Mouse (Mus musculus) hindbrain, embryonic 11.5 days (tissue): ENCODE results near the gene Krtap4-7. TPM values are rescaled to one million over a fixed set of nuclear protein-coding genes. Genes with fewer than 3 reads are reported as not detected.
"Not testable (repeated sequence)": the region's sequence is repeated elsewhere in the genome, so short reads cannot be mapped to it uniquely, and the experiment has no call there.

Experiments
- ATAC-seq: fragments of 200-750 bp; cut with Nextera tagmentation; 2 replicates; pipeline ENCODE4 v1.8.0; 2017; ENCODE audit warnings: mild to moderate bottlenecking, moderate TSS enrichment, moderate library complexity; ENCODE audit not compliant: low FRiP score
- DNase-seq: peaks from one replicate; pipeline ENCODE4 v3.0.0-alpha.2; 2015; ENCODE audit warnings: low spot score
- H3K27ac ChIP-seq: fragments of 300-500 bp; sonication (generic); 2 replicates; pipeline ENCODE4 v1.5.1; 2014; ENCODE audit warnings: mild to moderate bottlenecking, low read depth, low read length
- H3K27me3 ChIP-seq: fragments of 300-500 bp; sonication (generic); 2 replicates; pipeline ENCODE4 v1.6.1; 2014; ENCODE audit warnings: mild to moderate bottlenecking, low read length, moderate library complexity, mixed read lengths; ENCODE audit not compliant: control insufficient read depth, insufficient read depth
- H3K36me3 ChIP-seq: fragments of 300-500 bp; sonication (generic); 2 replicates; pipeline ENCODE4 v1.6.1; 2014; ENCODE audit warnings: mild to moderate bottlenecking, low read length, moderate library complexity, mixed read lengths; ENCODE audit not compliant: control insufficient read depth, insufficient read depth
- H3K4me1 ChIP-seq: fragments of 300-500 bp; sonication (generic); replicated peaks from 2 replicates; pipeline ENCODE4 v1.6.1; 2014; ENCODE audit warnings: low read length, mixed read lengths; ENCODE audit not compliant: control insufficient read depth, insufficient read depth
- H3K4me2 ChIP-seq: fragments of 300-500 bp; sonication (generic); replicated peaks from 2 replicates; pipeline ENCODE4 v1.6.1; 2014; ENCODE audit warnings: mild to moderate bottlenecking, low read depth, low read length
- H3K4me3 ChIP-seq: fragments of 300-500 bp; sonication (generic); 2 replicates; pipeline ENCODE4 v1.5.1; 2014; ENCODE audit warnings: low read depth, low read length
- H3K9ac ChIP-seq: fragments of 300-500 bp; sonication (generic); 2 replicates; pipeline ENCODE4 v1.6.1; 2014; ENCODE audit warnings: low read depth, low read length
- H3K9me3 ChIP-seq: fragments of 300-500 bp; sonication (generic); 2 replicates; pipeline ENCODE4 v1.6.1; 2016; ENCODE audit warnings: low read length; ENCODE audit not compliant: control insufficient read depth
- WGBS: fragments of 180-500 bp; shearing (Covaris S2); extraction: QIAGEN DNeasy Blood & Tissue Kit; methylation state at CpG from one replicate; pipeline ENCODE4 v1.1.7; 2014; 5-methylcytosine and 5-hydroxymethylcytosine counted together
- polyA plus RNA-seq: library from polyadenylated mRNA; unstranded; fragments of >200 nt; fragmentation: Nextera tagmentation; extraction: Ambion mirVana; gene quantifications from 2 replicates; pipeline ENCODE4 v1.2.1, GENCODE M21; 2014

Gene Krtap4-7
- polyA plus RNA-seq, 1 experiment from 2014 or later = not detected

DNA sequence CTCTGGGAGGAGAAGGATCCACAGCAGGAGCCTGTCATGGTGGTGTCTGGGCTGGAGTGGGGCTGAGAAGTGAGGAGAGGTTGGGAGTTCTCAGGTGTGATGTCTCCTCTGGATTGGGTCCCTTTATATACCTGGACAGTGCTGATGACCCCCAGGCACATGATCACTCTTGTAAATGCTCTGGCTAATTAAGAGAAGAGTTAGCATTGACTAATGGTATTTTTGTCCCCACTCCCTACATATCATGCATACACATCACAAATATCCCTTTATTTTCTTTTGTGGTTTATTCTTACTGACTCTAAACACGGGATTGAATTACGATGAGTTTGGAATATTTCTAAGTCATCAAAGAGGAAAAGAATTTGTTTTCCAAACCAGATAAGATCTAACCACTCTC, 23.6 kb downstream of the Krtap4-7 start, which contains the start of gene Gm11562:
Gm11562 (minus strand) TSS at position 101 of the 400 bp plus-strand sequence.
- H3K9ac ChIP-seq = no peak within 1 kb of the TSS
- H3K27ac ChIP-seq = no peak within 1 kb of the TSS
- H3K36me3 ChIP-seq = no peaks in the 10 kb centered on the region
- H3K4me2 ChIP-seq = no peak within 1 kb of the TSS
- DNase-seq = no peak
- no peaks in the 10 kb centered on the region for H3K4me1 ChIP-seq
- no peak for ATAC-seq
- no peak within 1 kb of the TSS for H3K4me3 ChIP-seq
- H3K9me3 ChIP-seq = no peaks in the 10 kb centered on the region
- no peaks in the 10 kb centered on the region for H3K27me3 ChIP-seq
- 91% methylated on average over 2 of the region's 2 CpGs for WGBS

DNA sequence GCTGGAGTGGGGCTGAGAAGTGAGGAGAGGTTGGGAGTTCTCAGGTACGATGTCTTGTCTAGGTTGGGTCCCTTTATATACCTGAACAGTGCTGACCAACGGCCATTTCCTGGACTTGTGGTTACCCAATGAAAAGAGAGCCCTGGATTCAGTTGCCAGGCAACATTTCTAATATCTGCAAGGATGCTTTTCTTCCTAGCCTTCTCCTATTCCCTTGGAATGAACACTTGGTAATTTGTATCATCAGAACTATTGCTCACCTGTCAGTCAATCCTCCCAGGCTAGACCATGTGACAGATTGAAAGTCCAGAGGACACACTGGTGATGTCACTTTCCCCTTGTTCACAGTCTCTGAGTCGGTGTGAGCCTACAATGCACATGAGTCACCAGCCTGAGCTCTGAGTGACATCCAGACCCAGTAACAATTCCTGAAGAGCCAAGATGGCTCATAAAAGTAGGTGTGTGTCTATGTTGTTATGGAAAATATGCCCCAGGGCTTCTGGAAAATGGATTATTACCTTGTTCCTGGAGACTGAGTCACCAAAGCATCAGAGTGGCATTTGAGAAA, 29.0 kb downstream of the Krtap4-7 start, which contains the start of gene Krtap2-4:
Krtap2-4 (minus strand) TSS at position 51 of the 568 bp plus-strand sequence.
- no peak within 1 kb of the TSS for H3K4me3 ChIP-seq
- no peaks in the 10 kb centered on the region for H3K4me1 ChIP-seq
- H3K9ac ChIP-seq = no peak within 1 kb of the TSS
- no peak within 1 kb of the TSS for H3K27ac ChIP-seq
- 74% methylated on average over 3 of the region's 3 CpGs for WGBS
- no peaks in the 10 kb centered on the region for H3K36me3 ChIP-seq
- H3K27me3 ChIP-seq = no peaks in the 10 kb centered on the region
- H3K4me2 ChIP-seq = no peak within 1 kb of the TSS
- H3K9me3 ChIP-seq = no peaks in the 10 kb centered on the region
- no peak for ATAC-seq
- no peak for DNase-seq

DNA sequence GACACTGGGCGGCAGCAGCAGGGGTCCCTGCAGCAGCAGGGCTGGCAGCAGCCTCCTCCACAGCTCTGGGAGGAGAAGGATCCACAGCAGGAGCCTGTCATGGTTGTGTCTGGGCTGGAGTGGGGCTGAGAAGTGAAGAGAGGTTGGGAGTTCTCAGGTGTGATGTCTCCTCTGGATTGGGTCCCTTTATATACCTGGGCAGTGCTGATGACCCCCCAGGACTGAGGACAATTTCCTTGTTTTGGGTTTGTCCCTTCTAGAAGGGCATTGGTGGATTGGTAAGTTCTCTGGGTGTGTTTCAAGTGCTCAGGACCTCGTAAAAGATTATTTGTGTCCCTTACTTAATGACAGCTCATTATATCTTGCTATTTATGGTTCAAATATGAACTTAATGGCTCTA, 33.8 kb downstream of the Krtap4-7 start, which contains the start of gene Gm11937:
Gm11937 (minus strand) TSS at position 101 of the 400 bp plus-strand sequence.
- WGBS = 91% methylated on average over 1 of the region's 2 CpGs
- H3K9ac ChIP-seq, ATAC-seq, H3K4me3 ChIP-seq, H3K36me3 ChIP-seq, H3K27ac ChIP-seq, H3K9me3 ChIP-seq, H3K4me1 ChIP-seq, DNase-seq, H3K4me2 ChIP-seq, H3K27me3 ChIP-seq: not testable (repeated sequence)

DNA sequence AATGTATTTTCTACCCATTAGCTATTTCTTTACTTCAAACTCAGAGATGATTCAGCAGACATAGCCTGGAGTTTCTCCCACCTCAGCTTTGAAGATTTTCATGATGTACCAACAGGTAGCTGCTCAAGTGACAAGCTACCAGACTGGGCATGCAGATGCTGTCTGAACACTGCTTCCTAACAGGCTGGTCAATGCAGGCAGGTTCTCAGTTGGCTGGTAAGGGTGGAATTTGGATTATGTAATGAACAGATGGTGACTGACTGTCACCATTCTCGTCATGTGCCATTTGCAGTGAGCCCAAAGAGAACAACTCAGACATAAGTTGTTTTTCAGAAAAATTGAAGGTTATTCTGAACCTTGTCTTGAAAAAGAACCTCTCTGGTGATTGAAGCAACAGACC, 34.8 kb downstream of the Krtap4-7 start:
- WGBS = 86% methylated on average over 1 of the region's 1 CpGs
- ATAC-seq = no peak

DNA sequence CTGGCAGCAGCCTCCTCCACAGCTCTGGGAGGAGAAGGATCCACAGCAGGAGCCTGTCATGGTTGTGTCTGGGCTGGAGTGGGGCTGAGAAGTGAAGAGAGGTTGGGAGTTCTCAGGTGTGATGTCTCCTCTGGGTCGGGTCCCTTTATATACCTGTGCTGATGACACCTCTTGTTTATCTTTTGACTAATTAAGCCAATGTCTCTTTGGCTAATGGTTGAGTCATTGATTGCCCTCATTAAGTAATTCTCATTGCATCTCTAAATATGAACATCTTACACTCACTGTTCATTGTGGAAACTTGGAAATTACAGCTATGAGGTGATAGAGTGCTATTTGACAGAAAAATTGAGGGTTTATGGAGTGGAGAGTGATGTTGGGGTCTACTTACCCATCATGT, 40.7 kb downstream of the Krtap4-7 start, which contains the start of gene Gm11938:
Gm11938 (minus strand) TSS at position 101 of the 400 bp plus-strand sequence.
- not testable (repeated sequence) for ATAC-seq, DNase-seq, H3K9me3 ChIP-seq, H3K4me1 ChIP-seq, H3K36me3 ChIP-seq, H3K4me2 ChIP-seq, H3K27ac ChIP-seq, H3K9ac ChIP-seq, H3K27me3 ChIP-seq, H3K4me3 ChIP-seq
- WGBS = 62% methylated on average over 1 of the region's 1 CpGs

More for the DNA sequence above, 34.8 kb downstream of the Krtap4-7 start:
- Histone ChIP-seq H3K9ac (no peak overlapping the region), H3K4me3 (no peak overlapping the region), H3K4me1 (no peaks in the 10 kb centered on the region), H3K9me3 (no peaks in the 10 kb centered on the region), H3K27ac (no peak overlapping the region), H3K36me3 (no peaks in the 10 kb centered on the region), H3K4me2 (no peak overlapping the region), H3K27me3 (no peaks in the 10 kb centered on the region)
- DNase-seq = no peak

DNA sequence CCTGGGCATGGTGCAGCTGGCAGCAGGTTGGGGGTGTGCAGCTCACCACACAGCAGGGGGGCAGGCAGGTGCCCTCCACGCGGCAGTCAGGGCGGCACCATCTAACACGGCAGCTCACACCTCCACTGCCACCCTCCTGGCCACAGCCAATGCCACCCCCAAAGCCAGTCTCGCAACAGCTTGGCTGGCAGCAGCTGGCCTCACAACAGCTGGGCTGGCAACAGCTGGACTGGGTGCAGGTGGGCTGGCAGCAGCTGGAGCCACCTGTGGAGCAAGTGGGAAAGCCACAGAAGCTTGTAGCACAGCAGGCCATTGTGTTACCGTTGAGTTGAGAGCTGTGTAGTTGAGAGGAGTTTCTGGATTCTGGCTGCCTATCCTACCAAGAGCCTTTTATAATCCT, 46.1 kb downstream of the Krtap4-7 start, which contains the start of gene Krtap9-3:
Krtap9-3 (minus strand) TSS at position 364 of the 400 bp plus-strand sequence.
- not testable (repeated sequence) for H3K27me3 ChIP-seq, DNase-seq, H3K9ac ChIP-seq, H3K4me1 ChIP-seq, H3K36me3 ChIP-seq, H3K4me3 ChIP-seq, H3K4me2 ChIP-seq, ATAC-seq, H3K27ac ChIP-seq, H3K9me3 ChIP-seq
- 88% methylated on average over 4 of the region's 6 CpGs for WGBS

Other genes starting within 250 kb of the Krtap4-7 start
- gene Krt12, start 221.8 kb downstream of the Krtap4-7 start, polyA plus RNA-seq = not detected in 2 replicates
- 0.42 and 0.48 TPM in 2 replicates for gene Krt20, start 205.9 kb downstream of the Krtap4-7 start, polyA plus RNA-seq
- not detected in 2 replicates for gene Krt23, start 151.0 kb downstream of the Krtap4-7 start, polyA plus RNA-seq
- gene Krt39, start 122.8 kb downstream of the Krtap4-7 start, polyA plus RNA-seq = not detected in 2 replicates
- gene Krt40, start 100.9 kb downstream of the Krtap4-7 start, polyA plus RNA-seq = not detected in 2 replicates
- gene Krtap3-3, start 93.2 kb downstream of the Krtap4-7 start, polyA plus RNA-seq = not detected in 2 replicates
- not detected in 2 replicates for gene Krtap3-2, start 87.2 kb downstream of the Krtap4-7 start, polyA plus RNA-seq
- not detected in 2 replicates for gene Gm11939, start 84.6 kb downstream of the Krtap4-7 start, polyA plus RNA-seq
- not detected in 2 replicates for gene Krtap3-1, start 77.5 kb downstream of the Krtap4-7 start, polyA plus RNA-seq
- not detected in 2 replicates for gene Krtap1-5, start 63.1 kb downstream of the Krtap4-7 start, polyA plus RNA-seq
- not detected in 2 replicates for gene Krtap1-4, start 60.4 kb downstream of the Krtap4-7 start, polyA plus RNA-seq
- not detected in 2 replicates for gene Krtap1-3, start 52.8 kb downstream of the Krtap4-7 start, polyA plus RNA-seq
- not detected in 2 replicates for gene Krtap9-3, start 46.0 kb downstream of the Krtap4-7 start, polyA plus RNA-seq
- not detected in 2 replicates for gene Gm11938, start 40.8 kb downstream of the Krtap4-7 start, polyA plus RNA-seq
- not detected in 2 replicates for gene Gm11937, start 33.9 kb downstream of the Krtap4-7 start, polyA plus RNA-seq
- not detected in 2 replicates for gene Krtap2-4, start 29.2 kb downstream of the Krtap4-7 start, polyA plus RNA-seq
- not detected in 2 replicates for gene Gm11562, start 23.7 kb downstream of the Krtap4-7 start, polyA plus RNA-seq
- not detected in 2 replicates for gene Krtap4-1, start 15.9 kb downstream of the Krtap4-7 start, polyA plus RNA-seq
- not detected in 2 replicates for gene Krtap4-2, start 9.0 kb downstream of the Krtap4-7 start, polyA plus RNA-seq
- gene Gm11555, start 6.1 kb upstream of the Krtap4-7 start, polyA plus RNA-seq = not detected in 2 replicates
- not detected in 2 replicates for gene Gm11563, start 14.9 kb upstream of the Krtap4-7 start, polyA plus RNA-seq
- not detected in 2 replicates for gene Krtap4-6, start 21.9 kb upstream of the Krtap4-7 start, polyA plus RNA-seq
- gene Gm14190, start 46.7 kb upstream of the Krtap4-7 start, polyA plus RNA-seq = not detected in 2 replicates
- not detected in 2 replicates for gene Gm14180, start 90.2 kb upstream of the Krtap4-7 start, polyA plus RNA-seq
- gene Gm11595, start 128.8 kb upstream of the Krtap4-7 start, polyA plus RNA-seq = not detected in 2 replicates
- gene Krtap4-8, start 136.6 kb upstream of the Krtap4-7 start, polyA plus RNA-seq = not detected in 2 replicates
- gene Krtap4-9, start 141.1 kb upstream of the Krtap4-7 start, polyA plus RNA-seq = not detected in 2 replicates
- gene Gm11596, start 149.4 kb upstream of the Krtap4-7 start, polyA plus RNA-seq = not detected in 2 replicates
- gene Gm11569, start 154.8 kb upstream of the Krtap4-7 start, polyA plus RNA-seq = not detected in 2 replicates
- not detected in 2 replicates for gene Gm11554, start 160.4 kb upstream of the Krtap4-7 start, polyA plus RNA-seq
- gene Krtap4-13, start 165.8 kb upstream of the Krtap4-7 start, polyA plus RNA-seq = not detected in 2 replicates
- gene Gm11564, start 171.6 kb upstream of the Krtap4-7 start, polyA plus RNA-seq = not detected in 2 replicates
- gene 2300003K06Rik, start 194.0 kb upstream of the Krtap4-7 start, polyA plus RNA-seq = not detected in 2 replicates
- gene Krtap4-16, start 207.5 kb upstream of the Krtap4-7 start, polyA plus RNA-seq = not detected in 2 replicates
- gene Gm11568, start 213.8 kb upstream of the Krtap4-7 start, polyA plus RNA-seq = not detected in 2 replicates
- gene Gm11559, start 220.4 kb upstream of the Krtap4-7 start, polyA plus RNA-seq = not detected in 2 replicates
- gene Krtap9-1, start 229.3 kb upstream of the Krtap4-7 start, polyA plus RNA-seq = not detected in 2 replicates
- gene Gm11567, start 235.1 kb upstream of the Krtap4-7 start, polyA plus RNA-seq = not detected in 2 replicates